Mouse (Mus musculus) gonadal fat pad, adult 2 months (tissue): ENCODE measurements around the gene Tubd1. TPM values are rescaled to one million over a fixed set of nuclear protein-coding genes. Genes with fewer than 3 reads are reported as not detected.
"Not testable (repeated sequence)": the region's sequence is repeated elsewhere in the genome, so short reads cannot be mapped to it uniquely, and the experiment has no call there.

Experiments used
- DNase-seq: peaks from one replicate; pipeline ENCODE4 v3.0.0-alpha.2; 2012; ENCODE audit warnings: low read depth
- polyA plus RNA-seq: library from polyadenylated mRNA; depleted of rRNA; stranded (reverse); fragments of >200 nt; gene quantifications from 2 replicates; pipeline ENCODE4 v1.2.3, GENCODE M21; 2012; rRNA removed

Tubd1 gene
- 4.5 and 6.0 TPM in 2 replicates for polyA plus RNA-seq

- DNase-seq: peak; percentile 89
Measured at GRCm38 (mm10) chr11:86544639-86545299, at the start of gene Tubd1, which contains the start of gene Rps6kb1. TSS of gene Tubd1 (plus strand) at chr11:86544991. TSS of gene Rps6kb1 (minus strand) at chr11:86544805.

- DNase-seq: no peak
Measured at GRCm38 (mm10) chr11:86497356-86497755, 47.4 kb upstream of the Tubd1 start.

- DNase-seq: no peak
Measured at GRCm38 (mm10) chr11:86497908-86498307, 46.9 kb upstream of the Tubd1 start.

- DNase-seq: no peak
Measured at GRCm38 (mm10) chr11:86500795-86501194, 44.0 kb upstream of the Tubd1 start.

GRCm38 (mm10) chr11:86503121-86503520 lies 41.7 kb upstream of the Tubd1 start:
- DNase-seq: no peak

- no peak for DNase-seq
Measured at GRCm38 (mm10) chr11:86507334-86507733, 37.5 kb upstream of the Tubd1 start.

- DNase-seq: no peak
Measured at GRCm38 (mm10) chr11:86507991-86508390, 36.8 kb upstream of the Tubd1 start.

- no peak for DNase-seq
Measured at GRCm38 (mm10) chr11:86516620-86517019, 28.2 kb upstream of the Tubd1 start.

- no peak for DNase-seq
Measured at GRCm38 (mm10) chr11:86517229-86517628, 27.6 kb upstream of the Tubd1 start.

- DNase-seq: no peak
Measured at GRCm38 (mm10) chr11:86519751-86520150, 25.0 kb upstream of the Tubd1 start.

- DNase-seq: no peak
Measured at GRCm38 (mm10) chr11:86527528-86527927, 17.3 kb upstream of the Tubd1 start.

GRCm38 (mm10) chr11:86532834-86533233 lies 12.0 kb upstream of the Tubd1 start:
- DNase-seq: no peak

GRCm38 (mm10) chr11:86533302-86533701 lies 11.5 kb upstream of the Tubd1 start:
- not testable (repeated sequence) for DNase-seq

- DNase-seq: no peak
Measured at GRCm38 (mm10) chr11:86534201-86534910, 10.4 kb upstream of the Tubd1 start.

- no peak for DNase-seq
Measured at GRCm38 (mm10) chr11:86538786-86539185, 6.0 kb upstream of the Tubd1 start.

- DNase-seq: no peak
Measured at GRCm38 (mm10) chr11:86539716-86540475, 4.9 kb upstream of the Tubd1 start.

- DNase-seq: no peak
Measured at GRCm38 (mm10) chr11:86540476-86540845, 4.3 kb upstream of the Tubd1 start.

- DNase-seq: no peak
Measured at GRCm38 (mm10) chr11:86542851-86543250, 1.9 kb upstream of the Tubd1 start.

GRCm38 (mm10) chr11:86543960-86544638 lies 692 bp upstream of the Tubd1 start:
- no peak for DNase-seq

- DNase-seq: no peak
Measured at GRCm38 (mm10) chr11:86545556-86545955, 765 bp downstream of the Tubd1 start.

- DNase-seq: no peak
Measured at GRCm38 (mm10) chr11:86547412-86547811, 2.6 kb downstream of the Tubd1 start.

GRCm38 (mm10) chr11:86553525-86553924 lies 8.7 kb downstream of the Tubd1 start:
- no peak for DNase-seq
